Comparison of ENCODE assay signal across 10 mouse cellular contexts in the genomic region with DNA sequence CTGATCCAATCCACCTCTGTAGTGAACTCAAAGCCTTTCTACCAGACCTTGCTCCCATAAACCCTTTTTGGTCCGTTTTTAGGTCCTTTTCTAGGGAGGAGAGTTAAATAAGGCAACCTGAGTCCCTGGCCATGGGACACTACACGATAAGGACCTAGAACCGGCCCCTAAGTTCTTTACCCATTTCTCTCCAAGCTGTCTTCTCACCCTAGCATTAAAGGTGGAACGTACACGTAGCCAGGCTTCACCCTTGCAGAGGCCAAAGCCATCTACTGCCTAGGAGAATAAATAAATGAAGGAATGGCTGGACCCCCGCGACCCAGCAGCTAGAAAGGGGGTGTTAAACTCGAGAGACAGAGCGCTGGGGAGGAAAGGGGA. TPM values are rescaled to one million over a fixed set of nuclear protein-coding genes. Genes with fewer than 3 reads are reported as not detected.
DNase-seq lines count a peak whose midpoint lies in the region; ATAC-seq and TF ChIP-seq lines count a peak whose summit lies in the region.
"Had no signal": no experiment of that assay in that cellular context is flagged by ENCODE, and none has a peak within 500 bp of the region (broad histone marks: within the 10 kb centered on the region; RNA-seq: fewer than 3 reads in every experiment).

No protein-coding gene starts in this region.

- H3K27me3 ChIP-seq in heart, embryonic 13.5 days (replicated peaks): peaks cover 86% of the 10 kb centered on the region
- peaks cover 6% of the 10 kb centered on the region; the same call in 1 of the 2 replicates for H3K27me3 ChIP-seq in forebrain, embryonic 16.5 days (replicated peaks; ENCODE audit: control insufficient read depth, insufficient read depth, low read length)
- peaks cover 78% of the 10 kb centered on the region for H3K27me3 ChIP-seq in liver, postnatal 0 days (ENCODE audit: insufficient read depth, low read length)

- H3K9ac ChIP-seq in heart, embryonic 13.5 days: 0 out of 2 replicates have a peak overlapping the region, but pooled peaks have one; percentile 70
- H3K9ac ChIP-seq in ES-E14 (ENCODE audit: insufficient read depth, low read depth, low read length, poor library complexity, severe bottlenecking): no peak overlapping the region; the same call in 1 of the 2 replicates
- peak overlapping the region; percentile 96 for H3K9ac ChIP-seq in forebrain, embryonic 16.5 days (replicated peaks; ENCODE audit: low read depth, low read length)
- no peak overlapping the region for H3K9ac ChIP-seq in liver, postnatal 0 days (replicated peaks)
- H3K9ac ChIP-seq: liver, embryonic 14.5 days had no signal

- 1% methylated on average over 9 of the region's 9 CpGs for WGBS in heart, embryonic 13.5 days
- WGBS in forebrain, embryonic 16.5 days: 7% methylated on average over 9 of the region's 9 CpGs
- WGBS in liver, postnatal 0 days (ENCODE audit: insufficient replicate concordance): under 1% methylated on average over 9 of the region's 9 CpGs

- no peak for DNase-seq in heart, postnatal 25 days (ENCODE audit: low spot score)
- no peak for DNase-seq in ES-E14 (ENCODE audit: low read depth, low spot score)
- no peak for DNase-seq in liver, postnatal 0 days
- no peak for DNase-seq in spleen, adult 18-20 months
- DNase-seq in left cerebral cortex, adult 8-10 months (ENCODE audit: low spot score in 2 of 2): no peak
- DNase-seq in urinary bladder, adult 2 months (ENCODE audit: low spot score): no peak

- no peak for TF ChIP-seq EP300 in liver, postnatal 0 days (IDR thresholded peaks at IDR 0.05; ENCODE audit: low read depth)

- H3K36me3 ChIP-seq in heart, embryonic 13.5 days: no peaks in the 10 kb centered on the region
- no peaks in the 10 kb centered on the region for H3K36me3 ChIP-seq in ES-E14 (ENCODE audit: control insufficient read depth, insufficient read depth, low read length, poor library complexity, severe bottlenecking)
- H3K36me3 ChIP-seq in forebrain, embryonic 16.5 days (ENCODE audit: control insufficient read depth, insufficient read depth): no peaks in the 10 kb centered on the region
- no peaks in the 10 kb centered on the region for H3K36me3 ChIP-seq in liver, postnatal 0 days (replicated peaks; ENCODE audit: insufficient read depth, low read length)

- no peak for ATAC-seq in heart, embryonic 13.5 days (ENCODE audit: extremely low read depth, insufficient number of reproducible peaks, low FRiP score, low TSS enrichment)
- ATAC-seq in forebrain, embryonic 16.5 days: no peak
- no peak for ATAC-seq in liver, postnatal 0 days

- peaks cover 31% of the 10 kb centered on the region for H3K4me1 ChIP-seq in heart, embryonic 13.5 days
- peaks cover 5% of the 10 kb centered on the region in 2 experiments; a peak in 2 of 4 replicates for H3K4me1 ChIP-seq in ES-E14 (ENCODE audit: control insufficient read depth in 2 of 2, insufficient read depth in 2 of 2, low read length in 2 of 2, poor library complexity in 1 of 2)
- peaks cover 54% of the 10 kb centered on the region for H3K4me1 ChIP-seq in forebrain, embryonic 16.5 days (replicated peaks; ENCODE audit: control insufficient read depth, insufficient read depth, low read length)
- H3K4me1 ChIP-seq in liver, postnatal 0 days (ENCODE audit: insufficient read depth): peaks cover 7% of the 10 kb centered on the region

- H3K4me2 ChIP-seq in heart, embryonic 13.5 days: peak overlapping the region; percentile 95
- peak overlapping the region; percentile 97 for H3K4me2 ChIP-seq in forebrain, embryonic 16.5 days (ENCODE audit: low read length)
- H3K4me2 ChIP-seq in liver, postnatal 0 days (ENCODE audit: low read depth, low read length): peak overlapping the region; percentile 62; the same call in 1 of the 2 replicates

- H3K9me3 ChIP-seq in heart, embryonic 13.5 days: no peaks in the 10 kb centered on the region
- no peaks in the 10 kb centered on the region for H3K9me3 ChIP-seq in ES-E14 (ENCODE audit: control insufficient read depth, insufficient read depth, low read depth, low read length)
- H3K9me3 ChIP-seq in forebrain, embryonic 16.5 days (ENCODE audit: control insufficient read depth, low read length): no peaks in the 10 kb centered on the region
- H3K9me3 ChIP-seq in liver, postnatal 0 days (ENCODE audit: low read length): no peaks in the 10 kb centered on the region

- H3K27ac ChIP-seq in heart, embryonic 13.5 days (replicated peaks): no peak overlapping the region
- no peak overlapping the region for H3K27ac ChIP-seq in ES-E14 (ENCODE audit: insufficient read depth, low read depth, low read length, poor library complexity, severe bottlenecking)
- H3K27ac ChIP-seq in forebrain, embryonic 16.5 days (ENCODE audit: low read length): peak overlapping the region; percentile 75
- no peak overlapping the region for H3K27ac ChIP-seq in liver, postnatal 0 days (ENCODE audit: low read depth)
- H3K27ac ChIP-seq: liver, embryonic 14.5 days had no signal

- in situ Hi-C loops in ES-E14 (cut with MboI; ENCODE audit: low sequenced_read_pairs in 2 of 2, unreplicated experiment in 2 of 2): no loop called here

- H3K4me3 ChIP-seq in heart, embryonic 13.5 days: peak overlapping the region; percentile 59
- H3K4me3 ChIP-seq in ES-E14 (ENCODE audit: insufficient read depth in 1 of 2, low read depth in 1 of 2, low read length in 2 of 2, poor library complexity in 1 of 2, severe bottlenecking in 1 of 2): peak overlapping the region; percentile 62
- H3K4me3 ChIP-seq in forebrain, embryonic 16.5 days (replicated peaks; ENCODE audit: low read length): peak overlapping the region; percentile 72
- 0 out of 2 replicates have a peak overlapping the region, but pooled peaks have one; percentile 40 for H3K4me3 ChIP-seq in liver, postnatal 0 days (ENCODE audit: low read depth, low read length)

- TF ChIP-seq CTCF in liver, postnatal 0 days (IDR thresholded peaks at IDR 0.05; ENCODE audit: low read depth): no peak

- intact Hi-C loops in heart, postnatal 25 days (cut with DNase I): loop anchor here (2.0 to 5.0 kb wide), 3 partner anchors 27 to 178 kb away; partner anchors contain the start of genes Esam and Robo3

TF ChIP-seq in ES-E14, 5 proteins besides CTCF, POLR2A, EP300 and RAD21:
- no peak for TF ChIP-seq CHD2 (IDR thresholded peaks at IDR 0.05; ENCODE audit: low read depth, low read length)
- TF ChIP-seq ZNF384 (IDR thresholded peaks at IDR 0.05; ENCODE audit: low read depth, low read length): no peak
- no peak for TF ChIP-seq HCFC1 (IDR thresholded peaks at IDR 0.05; ENCODE audit: borderline replicate concordance, insufficient read depth, low read length)
- TF ChIP-seq ZC3H11A (IDR thresholded peaks at IDR 0.05; ENCODE audit: borderline replicate concordance, low read depth, low read length): no peak
- TF ChIP-seq MAFK (IDR thresholded peaks at IDR 0.05; ENCODE audit: insufficient read depth, low read depth, low read length): no peak

RNA-seq across cellular contexts. Expression of gene Robo3, which starts 26.6 kb away (rescaled TPM):
- 0.14 and 0.17 TPM in 2 replicates for polyA plus RNA-seq in heart, embryonic 13.5 days (2015; fragmentation: Nextera tagmentation; extraction: Ambion mirVana)
- not detected for total RNA-seq in heart, postnatal 25 days (2021)
- total RNA-seq in ES-E14 (2012; rRNA removed): 1.2 and 1.4 TPM in 2 replicates
- polyA plus RNA-seq in forebrain, embryonic 16.5 days (2015; fragmentation: Nextera tagmentation; extraction: Ambion mirVana): 1.1 and 3.3 TPM in 2 replicates
- polyA plus RNA-seq in liver, postnatal 0 days (2015; fragmentation: Nextera tagmentation; extraction: Ambion mirVana): 0.05 and 0.06 TPM in 2 replicates
- total RNA-seq in left cerebral cortex, adult 8-10 months (2022): 10 to 100 TPM; 11.7 to 19.2 (median 15.1) TPM
- 0.07 and 0.12 TPM in 2 replicates for polyA plus RNA-seq in urinary bladder, adult 2 months (2012; rRNA removed)
- total RNA-seq: gastrocnemius, adult 8-10 months had no signal

RNA-seq across cellular contexts. Expression of gene Msantd2, which starts 29.5 kb away (rescaled TPM):
- polyA plus RNA-seq in heart, embryonic 13.5 days (2015; fragmentation: Nextera tagmentation; extraction: Ambion mirVana): 14.3 and 14.7 TPM in 2 replicates
- total RNA-seq in heart, postnatal 25 days (2021): 1 to 10 TPM; 7.8 to 8.0 TPM
- total RNA-seq in ES-E14 (2012; rRNA removed): 66.9 and 81.3 TPM in 2 replicates
- 34.0 and 34.8 TPM in 2 replicates for polyA plus RNA-seq in forebrain, embryonic 16.5 days (2015; fragmentation: Nextera tagmentation; extraction: Ambion mirVana)
- polyA plus RNA-seq in liver, postnatal 0 days (2015; fragmentation: Nextera tagmentation; extraction: Ambion mirVana): 3.0 and 3.3 TPM in 2 replicates
- total RNA-seq in left cerebral cortex, adult 8-10 months (2022): 10 to 100 TPM; 19.8 to 24.6 (median 22.9) TPM
- polyA plus RNA-seq in urinary bladder, adult 2 months (2012; rRNA removed): 24.7 and 26.8 TPM in 2 replicates

RNA-seq across cellular contexts. Expression of gene Robo4, which starts 58.0 kb away (rescaled TPM):
- polyA plus RNA-seq in heart, embryonic 13.5 days (2015; fragmentation: Nextera tagmentation; extraction: Ambion mirVana): 7.4 and 8.8 TPM in 2 replicates
- total RNA-seq in heart, postnatal 25 days (2021): 10 to 100 TPM; 29.7 to 30.1 TPM
- total RNA-seq in ES-E14 (2012; rRNA removed): 10.8 and 11.2 TPM in 2 replicates
- 4.5 and 4.6 TPM in 2 replicates for polyA plus RNA-seq in forebrain, embryonic 16.5 days (2015; fragmentation: Nextera tagmentation; extraction: Ambion mirVana)
- 2.5 and 3.5 TPM in 2 replicates for polyA plus RNA-seq in liver, postnatal 0 days (2015; fragmentation: Nextera tagmentation; extraction: Ambion mirVana)
- total RNA-seq in left cerebral cortex, adult 8-10 months (2022): 1 to 10 TPM; 6.4 to 8.2 (median 6.6) TPM
- polyA plus RNA-seq in urinary bladder, adult 2 months (2012; rRNA removed): 10.5 and 12.4 TPM in 2 replicates

Comparison
In these comparisons a context has a peak if more than half of its experiments do, and no peak if none do; other contexts are left out.
1. H3K9ac ChIP-seq: peak in heart, embryonic 13.5 days (single experiment) and forebrain, embryonic 16.5 days (single experiment); none in ES-E14 (single experiment) and liver, postnatal 0 days (single experiment).
2. Peak in every context shown above with its lines, with median percentiles within 50 percentile points of each other: H3K4me2 ChIP-seq and H3K4me3 ChIP-seq.